In genomic region chr2:181186635-181187034, GRCm38 (mm10) we compare ENCODE assay signal across 8 mouse cellular contexts. TPM values are rescaled to one million over a fixed set of nuclear protein-coding genes. Genes with fewer than 3 reads are reported as not detected.
DNase-seq lines count a peak whose midpoint lies in the region; ATAC-seq and TF ChIP-seq lines count a peak whose summit lies in the region.

No protein-coding gene starts in this region.

- peak overlapping the region; percentile 55 for H3K4me2 ChIP-seq in forebrain, embryonic 16.5 days (ENCODE audit: low read length)
- H3K4me2 ChIP-seq in lung, embryonic 16.5 days (ENCODE audit: low read depth, low read length) = peak overlapping the region; percentile 78

- WGBS in forebrain, embryonic 16.5 days = under 1% methylated on average over 14 of the region's 14 CpGs
- 0% methylated on average over 14 of the region's 14 CpGs for whole genome bisulfite sequencing in lung, embryonic 16.5 days

- peak; percentile 98 for TF ChIP-seq CTCF in G1E (IDR thresholded peaks at IDR 0.05; ENCODE audit: low read depth, low read length)

- DNase-seq in G1E (ENCODE audit: low spot score) = peak; percentile 75
- peak; percentile 91 to 92 for DNase-seq in cerebellum, adult 18-20 months
- peak; percentile 89 for DNase-seq in heart, postnatal 4 days
- DNase-seq in layer of hippocampus, adult 9-10 months (ENCODE audit: low spot score) = peak; percentile 86
- DNase-seq in ovary, postnatal 10 days (ENCODE audit: low spot score) = peak; percentile 55
- peak; percentile 81 to 85 for DNase-seq in thymus, postnatal 10 days (ENCODE audit: low spot score in 2 of 2)

- H3K4me1 ChIP-seq in G1E (ENCODE audit: insufficient read depth, low read depth, low read length) = peaks cover 24% of the 10 kb centered on the region
- H3K4me1 ChIP-seq in forebrain, embryonic 16.5 days (replicated peaks; ENCODE audit: control insufficient read depth, insufficient read depth, low read length) = peaks cover 12% of the 10 kb centered on the region
- H3K4me1 ChIP-seq in lung, embryonic 16.5 days (replicated peaks; ENCODE audit: control insufficient read depth, insufficient read depth, low read length) = peaks cover 5% of the 10 kb centered on the region; the same call in 1 of the 2 replicates

- H3K27me3 ChIP-seq in G1E (ENCODE audit: insufficient read depth, low read length) = peaks cover 8% of the 10 kb centered on the region; the same call in 1 of the 2 replicates
- no peaks in the 10 kb centered on the region for H3K27me3 ChIP-seq in forebrain, embryonic 16.5 days (replicated peaks; ENCODE audit: control insufficient read depth, insufficient read depth, low read length)
- H3K27me3 ChIP-seq in lung, embryonic 16.5 days (ENCODE audit: control insufficient read depth, insufficient read depth, low read depth, low read length) = no peaks in the 10 kb centered on the region

- peak overlapping the region; percentile 97 for H3K9ac ChIP-seq in forebrain, embryonic 16.5 days (replicated peaks; ENCODE audit: low read depth, low read length)
- H3K9ac ChIP-seq in lung, embryonic 16.5 days (ENCODE audit: low read length) = peak overlapping the region; percentile 90

- H3K27ac ChIP-seq in forebrain, embryonic 16.5 days (ENCODE audit: low read length) = peak overlapping the region; percentile 93
- peak overlapping the region; percentile 96 for H3K27ac ChIP-seq in lung, embryonic 16.5 days (ENCODE audit: low read length)

- H3K36me3 ChIP-seq in G1E (replicated peaks) = peaks cover 17% of the 10 kb centered on the region
- H3K36me3 ChIP-seq in forebrain, embryonic 16.5 days (ENCODE audit: control insufficient read depth, insufficient read depth) = peaks cover 2% of the 10 kb centered on the region; the same call in 1 of the 2 replicates
- no peaks in the 10 kb centered on the region for H3K36me3 ChIP-seq in lung, embryonic 16.5 days (ENCODE audit: control insufficient read depth, insufficient read depth, low read length)

- no peaks in the 10 kb centered on the region for H3K9me3 ChIP-seq in G1E (replicated peaks)
- no peaks in the 10 kb centered on the region for H3K9me3 ChIP-seq in forebrain, embryonic 16.5 days (ENCODE audit: control insufficient read depth, low read length)
- no peaks in the 10 kb centered on the region for H3K9me3 ChIP-seq in lung, embryonic 16.5 days (ENCODE audit: control insufficient read depth, low read length)

- peak; percentile 65 for ATAC-seq in G1E (ENCODE audit: extremely low read depth, insufficient number of reproducible peaks, low FRiP score, poor library complexity, severe bottlenecking)
- peak; percentile 87 for ATAC-seq in forebrain, embryonic 16.5 days
- ATAC-seq in lung, embryonic 16.5 days (ENCODE audit: low read depth) = peak; percentile 75

- H3K4me3 ChIP-seq in G1E (ENCODE audit: low read depth, low read length) = peak overlapping the region; percentile 86
- peak overlapping the region; percentile 79 for H3K4me3 ChIP-seq in forebrain, embryonic 16.5 days (replicated peaks; ENCODE audit: low read length)
- peak overlapping the region; percentile 76 for H3K4me3 ChIP-seq in lung, embryonic 16.5 days (ENCODE audit: low read length)

RNA-seq across cellular contexts. Expression of gene Ppdpf, which starts 0.4 kb away (rescaled TPM):
- total RNA-seq in G1E (2014; fragmentation: Nextera tagmentation) = 148 and 153 TPM in 2 replicates
- 58.4 and 74.0 TPM in 2 replicates for total RNA-seq in G1E (2017)
- 143 and 210 TPM in 2 replicates for polyA plus RNA-seq in G1E (2012)
- polyA plus RNA-seq in forebrain, embryonic 16.5 days (2015; fragmentation: Nextera tagmentation; extraction: Ambion mirVana) = 433 and 453 TPM in 2 replicates
- 10 to 100 TPM; 65.9 to 66.8 TPM for total RNA-seq in heart, postnatal 4 days (2021)
- polyA plus RNA-seq in lung, embryonic 16.5 days (2015; fragmentation: Nextera tagmentation; extraction: Ambion mirVana) = 292 and 303 TPM in 2 replicates

RNA-seq across cellular contexts. Expression of gene Ptk6, which starts 16.0 kb away (rescaled TPM):
- total RNA-seq in G1E (2014; fragmentation: Nextera tagmentation) (not detected in 2 replicates), G1E (2017) (0.22 TPM in 1 of 2 replicates, not detected in the other)
- not detected in 2 replicates for polyA plus RNA-seq in G1E (2012)
- polyA plus RNA-seq in forebrain, embryonic 16.5 days (2015; fragmentation: Nextera tagmentation; extraction: Ambion mirVana) = not detected in 2 replicates
- total RNA-seq in heart, postnatal 4 days (2021) = not detected
- polyA plus RNA-seq in lung, embryonic 16.5 days (2015; fragmentation: Nextera tagmentation; extraction: Ambion mirVana) = 0.04 and 0.05 TPM in 2 replicates

RNA-seq across cellular contexts. Expression of gene Srms, which starts 26.4 kb away (rescaled TPM):
- 0.30 TPM in 1 of 2 replicates, not detected in the other for total RNA-seq in G1E (2014; fragmentation: Nextera tagmentation)
- total RNA-seq in G1E (2017) = 0.06 TPM in 1 of 2 replicates, not detected in the other
- polyA plus RNA-seq in G1E (2012) = not detected in 2 replicates
- 0.08 and 0.09 TPM in 2 replicates for polyA plus RNA-seq in forebrain, embryonic 16.5 days (2015; fragmentation: Nextera tagmentation; extraction: Ambion mirVana)
- total RNA-seq in heart, postnatal 4 days (2021) = under 1 TPM in 1 of 2 experiments, not detected in 1; 0.09 TPM
- polyA plus RNA-seq in lung, embryonic 16.5 days (2015; fragmentation: Nextera tagmentation; extraction: Ambion mirVana) = 0.34 and 0.58 TPM in 2 replicates

RNA-seq across cellular contexts. Expression of gene Eef1a2, which starts 29.8 kb away (rescaled TPM):
- total RNA-seq in G1E (2014; fragmentation: Nextera tagmentation) (not detected in 2 replicates), G1E (2017) (0.05 TPM in 1 of 2 replicates, not detected in the other)
- not detected in 2 replicates for polyA plus RNA-seq in G1E (2012)
- polyA plus RNA-seq in forebrain, embryonic 16.5 days (2015; fragmentation: Nextera tagmentation; extraction: Ambion mirVana) = 5.7 and 6.0 TPM in 2 replicates
- total RNA-seq in heart, postnatal 4 days (2021) = 100 to 1,000 TPM; 460 to 501 TPM
- 0.16 and 0.20 TPM in 2 replicates for polyA plus RNA-seq in lung, embryonic 16.5 days (2015; fragmentation: Nextera tagmentation; extraction: Ambion mirVana)

RNA-seq across cellular contexts. Expression of gene Fndc11, which starts 33.2 kb away (rescaled TPM):
- not detected in 2 replicates for total RNA-seq in G1E (2014; fragmentation: Nextera tagmentation)
- 0.23 TPM in 1 of 2 replicates, not detected in the other for total RNA-seq in G1E (2017)
- polyA plus RNA-seq in G1E (2012) = not detected in 2 replicates
- not detected in 2 replicates for polyA plus RNA-seq in forebrain, embryonic 16.5 days (2015; fragmentation: Nextera tagmentation; extraction: Ambion mirVana)
- not detected for total RNA-seq in heart, postnatal 4 days (2021)
- polyA plus RNA-seq in lung, embryonic 16.5 days (2015; fragmentation: Nextera tagmentation; extraction: Ambion mirVana) = 0.35 and 0.43 TPM in 2 replicates

Comparison
In these comparisons a context has a peak if more than half of its experiments do, and no peak if none do; other contexts are left out.
1. Peak in every context shown above with its lines: DNase-seq, ATAC-seq, H3K4me3 ChIP-seq and H3K27ac ChIP-seq.